Comparison of ENCODE assay signal across 9 mouse cellular contexts in genomic region chr8:106075161-106075862, GRCm38 (mm10). TPM values are rescaled to one million over a fixed set of nuclear protein-coding genes. Genes with fewer than 3 reads are reported as not detected.
DNase-seq lines count a peak whose midpoint lies in the region; ATAC-seq and TF ChIP-seq lines count a peak whose summit lies in the region.
"Had no signal": no experiment of that assay in that cellular context is flagged by ENCODE, and none has a peak within 500 bp of the region (broad histone marks: within the 10 kb centered on the region; RNA-seq: fewer than 3 reads in every experiment).

No protein-coding gene starts in this region.

- no peak overlapping the region for H3K9ac ChIP-seq in heart, adult 2 months (ENCODE audit: low read depth, low read length)
- H3K9ac ChIP-seq in heart, embryonic 11.5 days (ENCODE audit: low read depth, low read length) = no peak overlapping the region

- no peak overlapping the region for H3K27ac ChIP-seq in heart, adult 2 months
- no peak overlapping the region for H3K27ac ChIP-seq in heart, embryonic 11.5 days (ENCODE audit: low read depth, low read length)
- H3K27ac ChIP-seq: macrophage had no signal

- H3K79me2 ChIP-seq in heart, adult 2 months (replicated peaks; ENCODE audit: control insufficient read depth, insufficient read depth, low read length) = peaks cover 5% of the 10 kb centered on the region

- H3K4me1 ChIP-seq in heart, adult 2 months (ENCODE audit: control insufficient read depth, insufficient read depth, low read length) = peaks cover 7% of the 10 kb centered on the region
- no peaks in the 10 kb centered on the region for H3K4me1 ChIP-seq in heart, embryonic 11.5 days (ENCODE audit: control insufficient read depth, insufficient read depth, low read length)

- WGBS in heart, adult 2 months = 39% methylated on average over 9 of the region's 9 CpGs
- 77% methylated on average over 9 of the region's 9 CpGs for WGBS in heart, embryonic 11.5 days (ENCODE audit: insufficient replicate concordance)

- H3K4me3 ChIP-seq in heart, adult 2 months = no peak overlapping the region
- no peak overlapping the region for H3K4me3 ChIP-seq in heart, embryonic 11.5 days (ENCODE audit: low read depth, low read length)

- H3K27me3 ChIP-seq in heart, adult 2 months (ENCODE audit: control insufficient read depth, insufficient read depth, low read length) = no peaks in the 10 kb centered on the region
- no peaks in the 10 kb centered on the region for H3K27me3 ChIP-seq in heart, embryonic 11.5 days (ENCODE audit: control insufficient read depth, insufficient read depth, low read length)

- no peak for ATAC-seq in heart, embryonic 11.5 days (replicated peaks; ENCODE audit: insufficient number of reproducible peaks, low FRiP score, low TSS enrichment)

- TF ChIP-seq EP300 in heart, adult 2 months (IDR thresholded peaks at IDR 0.05; ENCODE audit: insufficient read depth, low read depth, low read length) = no peak

- no peaks in the 10 kb centered on the region; the same call in 1 of the 2 replicates for H3K9me3 ChIP-seq in heart, embryonic 11.5 days (replicated peaks; ENCODE audit: control insufficient read depth, low read length)

- intact Hi-C loops in heart, adult 2 months (cut with DNase I) = loop anchor here (2.0 to 5.0 kb wide), 3 partner anchors 15 to 85 kb away; partner anchors contain the start of gene Dus2

- H3K36me3 ChIP-seq in heart, adult 2 months (ENCODE audit: control insufficient read depth, insufficient read depth, low read length) = peaks cover 7% of the 10 kb centered on the region; the same call in 1 of the 2 replicates
- 0 out of 2 replicates have a peak, but pooled peaks cover 2% of the 10 kb centered on the region for H3K36me3 ChIP-seq in heart, embryonic 11.5 days (ENCODE audit: control insufficient read depth, insufficient read depth, low read length)

- TF ChIP-seq CTCF in heart, adult 2 months (IDR thresholded peaks at IDR 0.05) = peak; percentile 70

- no peak for DNase-seq in heart, adult 2 months
- peak; percentile 43 for DNase-seq in thymus, postnatal 14 days
- no peak for DNase-seq in thymus, postnatal 4 days
- peak; percentile 71 for DNase-seq in induced T-regulatory cell, adult 2 months (ENCODE audit: low read depth)
- DNase-seq in retina, embryonic 14.5 days (ENCODE audit: low spot score) = peak; percentile 26
- no peak for DNase-seq in thymus, postnatal 10 days (ENCODE audit: low spot score in 2 of 2)
- DNase-seq in frontal cortex, postnatal 25 days (ENCODE audit: low spot score in 2 of 2) = no peak

- TF ChIP-seq POLR2A in heart, adult 2 months (IDR thresholded peaks at IDR 0.05; ENCODE audit: insufficient read depth, low read depth, low read length) = no peak

- no peak overlapping the region for H3K4me2 ChIP-seq in heart, embryonic 11.5 days

RNA-seq across cellular contexts. Expression of gene Nfatc3, which starts 16.7 kb away (rescaled TPM):
- 10 to 100 TPM; 18.9 to 19.2 TPM for total RNA-seq in heart, adult 2 months (2021)
- polyA plus RNA-seq in heart, adult 2 months (2012; rRNA removed) = 12.2 and 21.8 TPM in 2 replicates
- polyA plus RNA-seq in heart, embryonic 11.5 days (2014; fragmentation: Nextera tagmentation; extraction: Ambion mirVana) = 4.4 and 6.0 TPM in 2 replicates

Comparison
In these comparisons a context has a peak if more than half of its experiments do, and no peak if none do; other contexts are left out.
1. DNase-seq: peak in thymus, postnatal 14 days (single experiment), induced T-regulatory cell, adult 2 months (single experiment) and retina, embryonic 14.5 days (single experiment); none in heart, adult 2 months (0 of 2), thymus, postnatal 4 days (single experiment), thymus, postnatal 10 days (0 of 2) and frontal cortex, postnatal 25 days (0 of 2).